Mouse (Mus musculus) kidney, adult 10 weeks (tissue): ENCODE results near the gene Unc45a. TPM values are rescaled to one million over a fixed set of nuclear protein-coding genes. Genes with fewer than 3 reads are reported as not detected.

ENCODE experiments used
- polyA plus RNA-seq: library from polyadenylated mRNA; stranded (reverse); fragments of 350-450 nt; fragmentation: Illumina TruSeq; extraction: RNeasy Lipid Tissue Mini Kit (QIAGEN cat#74804); gene quantifications from one replicate; pipeline ENCODE4 v1.2.3, GENCODE M21; 2014; ENCODE audit warnings: low read depth, low replicate concordance

The Unc45a gene
- polyA plus RNA-seq, result 2.1 TPM

GRCm38 (mm10) chr7:80340793-80341192, at the start of gene Unc45a:
Gene Unc45a (minus strand): TSS chr7:80341005.

GRCm38 (mm10) chr7:80387633-80388543, 47.1 kb upstream of the Unc45a start, which contains the start of gene Fes:
Gene Fes (minus strand): TSS chr7:80387946.

GRCm38 (mm10) chr7:80371041-80371751, 30.4 kb upstream of the Unc45a start, which contains the start of gene Man2a2:
Gene Man2a2 (minus strand): TSS chr7:80371375.

GRCm38 (mm10) chr7:80342858-80343257, 2.1 kb upstream of the Unc45a start, which contains the start of gene Hddc3:
Gene Hddc3 (plus strand): TSS chr7:80343104.

GRCm38 (mm10) chr7:80324043-80324815, 16.6 kb downstream of the Unc45a start, which contains the start of gene Rccd1:
Gene Rccd1 (minus strand): TSS chr7:80324454.

GRCm38 (mm10) chr7:80294062-80294763, 46.6 kb downstream of the Unc45a start, which contains the start of gene Prc1:
Gene Prc1 (plus strand): TSS chr7:80294450.

Other genes starting within 250 kb of the Unc45a start
- 35.3 TPM for gene Idh2, start 225.6 kb downstream of the Unc45a start, polyA plus RNA-seq
- gene Sema4b, start 154.2 kb downstream of the Unc45a start, polyA plus RNA-seq, result 1.7 TPM
- gene Cib1, start 108.2 kb downstream of the Unc45a start, polyA plus RNA-seq, result 24.1 TPM
- gene Gdpgp1, start 108.1 kb downstream of the Unc45a start, polyA plus RNA-seq, result 1.5 TPM
- 0.97 TPM for gene Ttll13, start 94.6 kb downstream of the Unc45a start, polyA plus RNA-seq
- gene Ngrn, start 79.8 kb downstream of the Unc45a start, polyA plus RNA-seq, result 15.5 TPM
- 7.2 TPM for gene Vps33b, start 71.4 kb downstream of the Unc45a start, polyA plus RNA-seq
- 1.8 TPM for gene Prc1, start 46.6 kb downstream of the Unc45a start, polyA plus RNA-seq
- 1.7 TPM for gene Rccd1, start 16.6 kb downstream of the Unc45a start, polyA plus RNA-seq
- 23.2 TPM for gene Hddc3, start 2.1 kb upstream of the Unc45a start, polyA plus RNA-seq
- 8.3 TPM for gene Man2a2, start 30.4 kb upstream of the Unc45a start, polyA plus RNA-seq
- not detected for gene Fes, start 46.9 kb upstream of the Unc45a start, polyA plus RNA-seq
- 2.9 TPM for gene Furin, start 64.4 kb upstream of the Unc45a start, polyA plus RNA-seq
- 4.1 TPM for gene Blm, start 194.1 kb upstream of the Unc45a start, polyA plus RNA-seq